Mouse (Mus musculus) kidney, embryonic 16.5 days (tissue): ENCODE measurements around the gene Prkag2. TPM values are rescaled to one million over a fixed set of nuclear protein-coding genes. Genes with fewer than 3 reads are reported as not detected.

Source experiments
- ATAC-seq: fragments of 200-750 bp; cut with Nextera tagmentation; 2 replicates; pipeline ENCODE4 v1.8.0; 2017; ENCODE audit warnings: moderate TSS enrichment; ENCODE audit not compliant: low FRiP score, low TSS enrichment
- H3K27ac ChIP-seq: fragments of 300-500 bp; sonication (generic); 2 replicates; pipeline ENCODE4 v1.5.1; 2014; ENCODE audit warnings: low read length
- H3K27me3 ChIP-seq: fragments of 300-500 bp; sonication (generic); 2 replicates; pipeline ENCODE4 v1.6.1; 2014; ENCODE audit warnings: low read length, control low read depth, mixed read lengths; ENCODE audit not compliant: insufficient read depth
- H3K36me3 ChIP-seq: fragments of 300-500 bp; sonication (generic); 2 replicates; pipeline ENCODE4 v1.6.1; 2014; ENCODE audit warnings: low read length, control low read depth, mixed read lengths; ENCODE audit not compliant: insufficient read depth
- H3K4me1 ChIP-seq: fragments of 300-500 bp; sonication (generic); 2 replicates; pipeline ENCODE4 v1.6.1; 2014; ENCODE audit warnings: low read length, control low read depth, mixed read lengths; ENCODE audit not compliant: insufficient read depth
- H3K4me2 ChIP-seq: fragments of 300-500 bp; sonication (generic); replicated peaks from 2 replicates; pipeline ENCODE4 v1.6.1; 2014; ENCODE audit warnings: low read depth, low read length
- H3K4me3 ChIP-seq: fragments of 300-500 bp; sonication (generic); 2 replicates; pipeline ENCODE4 v1.5.1; 2014; ENCODE audit warnings: mild to moderate bottlenecking, low read length
- H3K9ac ChIP-seq: fragments of 300-500 bp; sonication (generic); replicated peaks from 2 replicates; pipeline ENCODE4 v1.6.1; 2014; ENCODE audit warnings: low read length
- H3K9me3 ChIP-seq: fragments of 300-500 bp; sonication (generic); 2 replicates; pipeline ENCODE4 v1.6.1; 2016; ENCODE audit warnings: low read length, control low read depth
- WGBS: fragments of 180-500 bp; shearing (Covaris S2); extraction: QIAGEN DNeasy Blood & Tissue Kit; methylation state at CpG from one replicate; pipeline ENCODE4 v1.1.7; 2014; 5-methylcytosine and 5-hydroxymethylcytosine counted together
- polyA plus RNA-seq: library from polyadenylated mRNA; unstranded; fragments of >200 nt; fragmentation: Nextera tagmentation; extraction: Ambion mirVana; gene quantifications from 2 replicates; pipeline ENCODE4 v1.2.1, GENCODE M21; 2015

The Prkag2 gene
- polyA plus RNA-seq, 1 experiment from 2014 or later: 43.4 TPM

DNA sequence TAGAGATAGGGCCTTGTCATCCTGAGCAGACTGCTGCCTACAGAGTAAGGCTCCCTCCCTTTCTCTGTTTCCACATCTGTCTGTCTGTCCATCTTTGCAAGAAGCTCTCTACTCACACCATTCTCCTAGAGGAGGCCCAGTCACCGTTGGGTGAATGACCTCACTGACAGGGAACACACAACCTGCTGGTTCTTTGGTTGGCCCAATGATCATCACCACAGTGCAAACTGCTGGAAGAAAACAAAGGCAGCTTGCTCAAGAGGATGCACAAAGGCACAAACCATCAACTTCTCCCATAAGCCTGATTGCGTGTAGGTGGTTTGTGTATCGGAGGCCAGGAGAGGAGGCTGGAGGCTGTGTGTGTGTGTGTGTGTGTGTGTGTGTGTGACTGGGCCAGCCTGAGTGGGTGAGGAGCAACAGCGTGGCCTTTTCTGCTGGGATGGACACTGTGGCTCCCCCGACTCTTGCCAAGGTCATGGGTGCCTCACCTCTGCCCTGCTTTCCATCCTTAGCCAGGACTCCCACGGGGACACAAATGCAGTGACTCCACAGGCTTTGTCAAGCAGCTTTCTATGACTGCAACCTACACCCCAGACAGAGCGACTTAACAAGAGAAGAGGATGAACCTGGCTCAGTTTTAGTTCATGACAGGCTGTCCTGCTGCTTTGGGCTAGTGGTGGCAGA, 149.4 kb downstream of the Prkag2 start:
- no peak for ATAC-seq
- no peaks in the 10 kb centered on the region for H3K27me3 ChIP-seq

GRCm38 (mm10) chr5:24950039-24950438, 150.4 kb downstream of the Prkag2 start:
- no peak overlapping the region for H3K4me2 ChIP-seq
- no peaks in the 10 kb centered on the region for H3K9me3 ChIP-seq
- no peak overlapping the region for H3K4me3 ChIP-seq
- no peaks in the 10 kb centered on the region for H3K27me3 ChIP-seq
- no peak for ATAC-seq
- no peaks in the 10 kb centered on the region for H3K36me3 ChIP-seq
- H3K9ac ChIP-seq: no peak overlapping the region
- no peaks in the 10 kb centered on the region for H3K4me1 ChIP-seq
- 74% methylated on average over 6 of the region's 6 CpGs for WGBS
- no peak overlapping the region for H3K27ac ChIP-seq

More for the DNA sequence above, 149.4 kb downstream of the Prkag2 start:
- Histone ChIP-seq H3K27ac (no peak overlapping the region), H3K4me2 (no peak overlapping the region), H3K9me3 (peaks cover 2% of the 10 kb centered on the region; the same call in 1 of the 2 replicates), H3K4me3 (no peak overlapping the region), H3K9ac (no peak overlapping the region), H3K4me1 (no peaks in the 10 kb centered on the region), H3K36me3 (no peaks in the 10 kb centered on the region)
- 61% methylated on average over 7 of the region's 7 CpGs for WGBS

DNA sequence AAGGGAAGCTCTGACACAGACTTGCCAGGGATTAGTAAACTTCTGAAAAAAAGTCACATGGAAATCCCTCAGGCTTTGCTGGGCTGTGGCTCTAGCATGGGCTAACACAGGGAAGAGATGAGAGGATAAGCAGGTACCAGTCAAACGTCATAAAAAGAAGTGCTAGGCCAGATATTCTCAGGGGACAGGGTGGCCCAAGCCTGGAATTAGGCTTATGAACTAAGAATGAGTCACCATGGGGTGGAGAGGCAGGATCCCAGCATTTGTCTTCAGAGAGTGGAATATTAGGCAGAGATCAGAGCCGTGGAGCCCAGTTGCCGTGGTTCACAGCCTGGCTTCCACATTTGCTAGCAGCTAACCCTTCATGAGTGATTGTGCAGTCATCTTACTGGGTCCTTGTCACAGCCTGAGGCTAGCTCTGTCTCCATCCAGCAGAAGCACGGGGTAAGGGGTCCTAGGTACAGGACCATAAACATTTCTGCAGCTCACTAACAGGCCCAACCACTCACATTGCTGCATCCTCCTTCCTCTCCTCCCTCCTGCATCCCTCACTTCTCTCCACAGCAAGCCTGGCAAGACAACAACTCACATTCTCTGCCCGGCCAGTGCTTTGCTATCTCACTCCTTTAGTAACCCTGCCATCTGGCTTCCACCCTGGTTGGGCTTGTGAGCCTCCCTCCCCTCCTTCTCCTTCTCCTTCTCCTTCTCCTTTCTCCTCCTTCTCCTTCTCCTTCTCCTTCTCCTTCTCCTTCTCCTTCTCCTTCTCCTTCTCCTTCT, 162.2 kb downstream of the Prkag2 start:
- ATAC-seq: no peak
- Histone ChIP-seq H3K9me3 (peaks cover 5% of the 10 kb centered on the region; the same call in 1 of the 2 replicates), H3K4me2 (no peak overlapping the region), H3K27ac (no peak overlapping the region), H3K4me3 (no peak overlapping the region), H3K4me1 (0 out of 2 replicates have a peak, but pooled peaks cover 9% of the 10 kb centered on the region), H3K27me3 (no peaks in the 10 kb centered on the region), H3K36me3 (0 out of 2 replicates have a peak, but pooled peaks cover 3% of the 10 kb centered on the region), H3K9ac (no peak overlapping the region)
- WGBS: 59% methylated on average over 5 of the region's 5 CpGs

- no peak overlapping the region for H3K4me2 ChIP-seq
- whole genome bisulfite sequencing: 58% methylated on average over 8 of the region's 8 CpGs
- H3K4me1 ChIP-seq: 0 out of 2 replicates have a peak, but pooled peaks cover 14% of the 10 kb centered on the region
- no peak for ATAC-seq
- no peak overlapping the region for H3K4me3 ChIP-seq
- 0 out of 2 replicates have a peak, but pooled peaks cover 3% of the 10 kb centered on the region for H3K36me3 ChIP-seq
- no peak overlapping the region for H3K9ac ChIP-seq
- no peak overlapping the region; the same call in 1 of the 2 replicates for H3K27ac ChIP-seq
- peaks cover 5% of the 10 kb centered on the region; the same call in 1 of the 2 replicates for H3K9me3 ChIP-seq
- no peaks in the 10 kb centered on the region for H3K27me3 ChIP-seq
Measured at GRCm38 (mm10) chr5:24936451-24936850, 164.0 kb downstream of the Prkag2 start.

GRCm38 (mm10) chr5:24935446-24935845, 165.0 kb downstream of the Prkag2 start:
- 50% methylated on average over 10 of the region's 10 CpGs for WGBS
- Histone ChIP-seq H3K36me3 (0 out of 2 replicates have a peak, but pooled peaks cover 3% of the 10 kb centered on the region), H3K4me3 (no peak overlapping the region), H3K4me2 (0 out of 2 replicates have a peak overlapping the region, but pooled peaks have one; percentile 3), H3K27ac (peak overlapping the region; percentile 78), H3K4me1 (0 out of 2 replicates have a peak, but pooled peaks cover 15% of the 10 kb centered on the region), H3K27me3 (no peaks in the 10 kb centered on the region), H3K9me3 (peaks cover 5% of the 10 kb centered on the region; the same call in 1 of the 2 replicates), H3K9ac (no peak overlapping the region)
- ATAC-seq: peak; percentile 84

- Histone ChIP-seq H3K27me3 (no peaks in the 10 kb centered on the region), H3K36me3 (0 out of 2 replicates have a peak, but pooled peaks cover 3% of the 10 kb centered on the region), H3K4me2 (no peak overlapping the region), H3K9ac (no peak overlapping the region), H3K4me3 (no peak overlapping the region), H3K4me1 (0 out of 2 replicates have a peak, but pooled peaks cover 15% of the 10 kb centered on the region), H3K9me3 (peaks cover 5% of the 10 kb centered on the region; the same call in 1 of the 2 replicates), H3K27ac (no peak overlapping the region)
- 97% methylated on average over 1 of the region's 1 CpGs for WGBS
- ATAC-seq: no peak
Measured at GRCm38 (mm10) chr5:24933760-24934159, 166.7 kb downstream of the Prkag2 start.

GRCm38 (mm10) chr5:24931578-24932185, 168.8 kb downstream of the Prkag2 start:
- no peak overlapping the region for H3K4me3 ChIP-seq
- peak overlapping the region; percentile 46 for H3K27ac ChIP-seq
- H3K27me3 ChIP-seq: no peaks in the 10 kb centered on the region
- H3K4me2 ChIP-seq: no peak overlapping the region
- 57% methylated on average over 10 of the region's 10 CpGs for WGBS
- H3K36me3 ChIP-seq: 0 out of 2 replicates have a peak, but pooled peaks cover 3% of the 10 kb centered on the region
- no peak overlapping the region for H3K9ac ChIP-seq
- H3K4me1 ChIP-seq: 0 out of 2 replicates have a peak, but pooled peaks cover 12% of the 10 kb centered on the region
- H3K9me3 ChIP-seq: peaks cover 5% of the 10 kb centered on the region; the same call in 1 of the 2 replicates
- no peak for ATAC-seq

DNA sequence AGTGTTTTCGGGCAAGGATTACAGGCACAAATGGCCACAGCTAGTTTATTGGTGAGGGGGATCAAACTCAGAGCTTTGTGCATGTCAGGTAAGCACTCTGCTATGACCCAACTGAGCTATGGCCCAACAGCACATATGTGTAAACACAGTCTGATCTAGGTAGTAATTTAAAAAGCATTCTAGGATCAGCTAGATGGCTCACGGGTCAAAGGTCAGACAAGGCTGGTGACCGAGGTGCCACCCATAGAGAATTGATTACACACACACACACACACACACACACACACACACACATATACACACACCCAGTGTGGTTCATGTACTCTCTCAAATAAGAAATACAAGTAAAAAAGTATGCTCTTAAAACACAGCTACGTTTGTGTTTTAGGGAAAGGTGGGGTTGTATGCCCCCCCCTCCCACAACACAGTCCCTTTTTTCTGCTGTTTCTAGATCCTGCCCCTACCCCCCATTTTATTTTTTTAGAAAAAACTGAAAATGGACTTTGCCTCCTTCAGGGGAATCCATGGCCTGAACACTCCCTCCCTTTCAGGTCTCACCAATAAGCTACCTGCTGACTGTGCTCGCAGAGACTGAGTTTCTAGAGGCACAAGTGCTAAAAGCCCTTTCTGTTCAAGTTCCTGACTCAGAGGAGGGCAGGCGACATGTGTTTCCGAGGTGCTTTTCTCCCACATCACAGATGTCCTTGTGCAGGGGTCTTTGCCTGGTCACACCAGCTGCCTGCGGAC, 169.4 kb downstream of the Prkag2 start:
- Histone ChIP-seq H3K4me2 (no peak overlapping the region), H3K9ac (no peak overlapping the region), H3K4me3 (no peak overlapping the region), H3K27me3 (no peaks in the 10 kb centered on the region), H3K27ac (peak overlapping the region; percentile 46), H3K9me3 (peaks cover 5% of the 10 kb centered on the region; the same call in 1 of the 2 replicates), H3K36me3 (0 out of 2 replicates have a peak, but pooled peaks cover 3% of the 10 kb centered on the region), H3K4me1 (0 out of 2 replicates have a peak, but pooled peaks cover 10% of the 10 kb centered on the region)
- ATAC-seq: no peak
- WGBS: 73% methylated on average over 8 of the region's 8 CpGs

- H3K36me3 ChIP-seq: 0 out of 2 replicates have a peak, but pooled peaks cover 1% of the 10 kb centered on the region
- H3K4me3 ChIP-seq: no peak overlapping the region
- H3K27me3 ChIP-seq: no peaks in the 10 kb centered on the region
- no peak overlapping the region for H3K4me2 ChIP-seq
- ATAC-seq: no peak
- 0 out of 2 replicates have a peak, but pooled peaks cover 5% of the 10 kb centered on the region for H3K4me1 ChIP-seq
- WGBS: 92% methylated on average over 4 of the region's 4 CpGs
- no peak overlapping the region for H3K27ac ChIP-seq
- H3K9me3 ChIP-seq: peaks cover 1% of the 10 kb centered on the region; the same call in 1 of the 2 replicates
- no peak overlapping the region for H3K9ac ChIP-seq
Measured at GRCm38 (mm10) chr5:24928816-24929215, 171.6 kb downstream of the Prkag2 start.
